Mouse (Mus musculus) gastrocnemius, postnatal 10 days (tissue): Measurements from ENCODE around the gene Gtf2b. TPM values are rescaled to one million over a fixed set of nuclear protein-coding genes. Genes with fewer than 3 reads are reported as not detected.

Experiments used
- DNase-seq: peaks from one replicate; pipeline ENCODE4 v3.0.0; 2021; ENCODE audit warnings: mixed read lengths
- long read RNA-seq, 2 experiments: library from polyadenylated mRNA; stranded (forward); transcript quantifications; one replicate each; pipeline ENCODE4 v2.0.0; 2021
- total RNA-seq, 2 experiments: library from RNA; stranded (reverse); gene quantifications; 2 replicates each; pipeline ENCODE4 v1.2.3; 2021

Gtf2b gene
- total RNA-seq, result 10 to 100 TPM; 18.2 to 18.8 TPM
- long read RNA-seq, experiment 1, transcript Gtf2b-201 (7 exons, 1,455 nt), result major isoform, 9 of 9 reads
- long read RNA-seq, experiment 1, partial matches to known transcripts, result 0 of 9 reads
- long read RNA-seq, experiment 1, other reads (novel, unspliced or antisense), result 0 of 9 reads
- long read RNA-seq, experiment 2, transcript Gtf2b-201 (7 exons, 1,455 nt), result major isoform, 9 of 11 reads
- long read RNA-seq, experiment 2, partial matches to known transcripts, result 2 of 11 reads
- long read RNA-seq, experiment 2, other reads (novel, unspliced or antisense), result 0 of 11 reads

GRCm38 (mm10) chr3:142764995-142765777, at the start of gene Gtf2b:
Gene Gtf2b, plus strand, starts transcription at chr3:142765045.
- DNase-seq, result peak; percentile 96

GRCm38 (mm10) chr3:142725481-142725880, 39.4 kb upstream of the Gtf2b start:
- DNase-seq, result no peak

GRCm38 (mm10) chr3:142725969-142726672, 38.7 kb upstream of the Gtf2b start:
- no peak for DNase-seq

GRCm38 (mm10) chr3:142734291-142734690, 30.6 kb upstream of the Gtf2b start:
- DNase-seq, result no peak

DNA sequence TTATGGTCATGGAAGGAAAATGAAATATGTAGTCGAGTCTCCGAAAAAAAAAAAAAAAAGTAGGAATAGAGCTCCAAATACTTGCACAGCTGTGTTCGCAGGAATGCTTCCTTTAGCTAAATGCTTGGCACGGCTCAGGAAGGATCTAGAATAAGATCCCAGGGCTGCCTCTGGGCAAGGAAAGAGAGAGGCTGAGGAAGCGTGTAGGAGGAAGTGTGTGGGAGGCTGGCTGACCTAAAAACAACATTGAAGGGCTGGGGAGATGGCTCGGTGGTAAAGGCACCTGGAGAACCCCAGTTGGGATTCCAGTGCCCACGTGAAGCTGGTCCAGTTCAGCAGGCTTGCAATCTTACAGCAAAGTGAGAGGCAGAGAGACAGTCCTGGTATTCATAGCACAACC, 23.9 kb upstream of the Gtf2b start:
- DNase-seq, result no peak

- DNase-seq, result peak; percentile 42
Measured at GRCm38 (mm10) chr3:142743973-142744898, 20.6 kb upstream of the Gtf2b start.

- no peak for DNase-seq
Measured at GRCm38 (mm10) chr3:142745076-142745475, 19.8 kb upstream of the Gtf2b start.

GRCm38 (mm10) chr3:142747673-142748072, 17.2 kb upstream of the Gtf2b start:
- no peak for DNase-seq

GRCm38 (mm10) chr3:142749131-142749530, 15.7 kb upstream of the Gtf2b start:
- no peak for DNase-seq

DNA sequence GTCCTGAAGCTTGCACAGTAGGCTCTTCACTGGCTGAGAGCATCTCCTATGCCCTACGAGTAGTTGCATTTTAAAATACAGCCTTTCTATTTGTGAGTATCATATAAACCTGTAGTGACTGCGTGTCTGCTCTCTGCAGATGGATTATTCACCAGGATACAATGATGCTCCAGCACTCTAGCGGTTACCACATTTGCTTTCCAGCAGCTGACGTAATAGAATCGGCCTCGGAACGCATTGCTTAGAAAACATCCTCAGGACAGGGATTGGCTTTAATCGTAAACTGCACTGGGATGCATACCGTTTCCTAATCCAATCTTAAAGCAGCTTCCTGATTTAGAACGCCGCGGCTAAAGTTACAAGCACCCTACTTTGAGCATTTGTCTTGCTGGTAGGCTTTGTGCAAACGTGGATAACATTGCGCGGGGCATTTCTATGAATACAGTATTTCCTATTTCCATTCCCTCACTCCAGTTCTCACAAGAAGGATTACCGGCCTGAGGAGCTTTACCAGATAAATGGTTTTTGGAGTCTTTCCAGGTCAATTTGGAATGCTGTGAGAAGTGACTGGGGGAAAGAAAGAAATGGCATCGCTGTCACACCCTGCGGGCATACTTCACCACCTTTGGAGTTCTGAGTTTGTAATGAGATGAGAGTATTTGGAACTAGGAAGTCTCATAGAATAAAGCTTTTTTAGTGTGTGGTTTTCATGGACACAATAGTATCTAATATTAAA, 9.5 kb upstream of the Gtf2b start:
- no peak for DNase-seq

- no peak for DNase-seq
Measured at GRCm38 (mm10) chr3:142757841-142758240, 7.0 kb upstream of the Gtf2b start.

- no peak for DNase-seq
Measured at GRCm38 (mm10) chr3:142758593-142758992, 6.3 kb upstream of the Gtf2b start.

- no peak for DNase-seq
Measured at GRCm38 (mm10) chr3:142760356-142760755, 4.5 kb upstream of the Gtf2b start.

DNA sequence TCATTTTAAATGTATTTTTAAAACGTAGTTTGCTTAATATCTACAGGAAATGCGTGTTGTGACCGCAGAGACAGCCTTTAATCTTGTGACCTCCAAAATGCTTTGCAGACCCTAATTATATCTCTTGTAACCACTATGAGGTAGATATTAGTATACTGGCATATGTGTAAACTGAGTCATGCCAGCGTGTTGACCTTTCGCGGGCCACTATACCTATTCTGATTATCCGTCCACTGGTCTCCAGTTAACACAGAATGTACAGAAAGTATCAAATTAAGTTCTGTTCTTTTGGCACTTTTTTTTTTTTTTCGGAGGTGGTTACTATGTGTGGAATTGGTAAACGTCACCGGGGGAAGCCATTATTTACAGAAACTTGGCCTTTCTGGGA, 927 bp downstream of the Gtf2b start:
- DNase-seq, result no peak

GRCm38 (mm10) chr3:142768498-142768897, 3.7 kb downstream of the Gtf2b start:
- no peak for DNase-seq

DNA sequence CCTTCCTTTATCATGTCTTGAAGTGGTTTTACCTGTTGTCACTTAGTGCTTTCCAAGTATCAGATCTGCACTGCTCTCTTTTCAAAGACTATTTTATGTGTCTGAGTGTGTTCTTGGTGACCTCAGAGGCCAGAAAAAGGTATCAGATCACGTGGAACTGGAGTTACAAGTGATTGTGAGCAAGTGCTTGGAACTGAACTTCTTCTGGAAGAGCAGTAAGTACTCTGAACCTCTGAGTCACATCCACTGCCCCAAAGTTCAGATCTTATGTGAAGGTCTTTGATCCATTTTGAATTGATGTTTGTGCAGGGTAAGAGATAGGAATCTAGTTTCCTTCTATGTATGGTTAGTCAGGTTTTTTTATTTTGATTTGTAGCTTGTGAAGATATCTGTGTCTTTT, 5.7 kb downstream of the Gtf2b start:
- no peak for DNase-seq

GRCm38 (mm10) chr3:142773538-142774191, 8.8 kb downstream of the Gtf2b start:
- DNase-seq, result no peak

DNA sequence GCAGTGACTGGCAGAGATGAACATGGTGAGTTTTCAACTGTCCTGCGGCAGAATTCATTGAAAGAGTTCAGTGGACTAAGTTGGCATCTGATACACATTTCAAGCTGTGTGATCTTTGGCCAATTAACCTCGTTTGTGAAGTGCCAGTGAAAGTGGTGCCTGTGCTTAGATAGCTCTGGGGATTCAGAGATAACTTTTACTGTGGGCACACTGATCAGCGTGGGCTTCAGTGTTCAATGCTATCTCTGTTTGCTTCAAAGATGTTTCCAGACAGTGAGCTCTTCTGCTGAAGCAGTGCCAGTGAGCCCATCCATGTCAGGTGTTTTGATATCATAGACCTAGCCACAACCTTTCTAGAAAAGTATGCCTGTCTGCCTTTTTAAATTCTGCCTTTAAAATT, 12.4 kb downstream of the Gtf2b start:
- no peak for DNase-seq

GRCm38 (mm10) chr3:142786423-142787072, 21.7 kb downstream of the Gtf2b start:
- DNase-seq, result no peak

GRCm38 (mm10) chr3:142795587-142795986, 30.7 kb downstream of the Gtf2b start:
- no peak for DNase-seq
